Mouse (Mus musculus): Measurements from ENCODE around the gene Ginm1. TPM values are rescaled to one million over a fixed set of nuclear protein-coding genes. Genes with fewer than 3 reads are reported as not detected.
"Not testable (repeated sequence)": the region's sequence is repeated elsewhere in the genome, so short reads cannot be mapped to it uniquely, and the experiment has no call there.

The Ginm1 gene
- total RNA-seq, 2 experiments from 2014 or later: 56.9 to 65.3 TPM

GRCm38 (mm10) chr10:7802519-7803140 is 10.0 kb upstream of the Ginm1 start:
- DNase-seq: no peak

- no peak for DNase-seq
Measured at GRCm38 (mm10) chr10:7801258-7801657, 8.6 kb upstream of the Ginm1 start.

GRCm38 (mm10) chr10:7792254-7792750 is 322 bp downstream of the Ginm1 start:
- DNase-seq: no peak

- DNase-seq: no peak
Measured at GRCm38 (mm10) chr10:7787319-7787718, 5.3 kb downstream of the Ginm1 start.

- no peak for DNase-seq
Measured at GRCm38 (mm10) chr10:7781214-7781613, 11.4 kb downstream of the Ginm1 start.

- peak; percentile 90 for DNase-seq
Measured at GRCm38 (mm10) chr10:7780238-7781176, 12.1 kb downstream of the Ginm1 start.

- no peak for DNase-seq
Measured at GRCm38 (mm10) chr10:7779751-7780237, 12.8 kb downstream of the Ginm1 start.

- DNase-seq: no peak
Measured at GRCm38 (mm10) chr10:7778361-7778760, 14.3 kb downstream of the Ginm1 start.

- DNase-seq: no peak
Measured at GRCm38 (mm10) chr10:7775421-7775820, 17.2 kb downstream of the Ginm1 start.

- no peak for DNase-seq
Measured at GRCm38 (mm10) chr10:7772769-7773168, 19.9 kb downstream of the Ginm1 start.

- DNase-seq: no peak
Measured at GRCm38 (mm10) chr10:7772346-7772745, 20.3 kb downstream of the Ginm1 start.

GRCm38 (mm10) chr10:7757544-7757943 is 35.1 kb downstream of the Ginm1 start:
- no peak for DNase-seq

- no peak for DNase-seq
Measured at GRCm38 (mm10) chr10:7748752-7749151, 43.9 kb downstream of the Ginm1 start.

GRCm38 (mm10) chr10:7745528-7745927 is 47.1 kb downstream of the Ginm1 start:
- not testable (repeated sequence) for DNase-seq

- no peak for DNase-seq
Measured at GRCm38 (mm10) chr10:7737914-7738313, 54.7 kb downstream of the Ginm1 start.

GRCm38 (mm10) chr10:7737122-7737521 is 55.5 kb downstream of the Ginm1 start:
- no peak for DNase-seq

GRCm38 (mm10) chr10:7731582-7731981 is 61.0 kb downstream of the Ginm1 start:
- DNase-seq: no peak

GRCm38 (mm10) chr10:7727011-7727410 is 65.6 kb downstream of the Ginm1 start:
- no peak for DNase-seq

GRCm38 (mm10) chr10:7726501-7726812 is 66.2 kb downstream of the Ginm1 start:
- DNase-seq: no peak

GRCm38 (mm10) chr10:7725751-7726500 is 66.7 kb downstream of the Ginm1 start, which contains the start of gene Katna1:
Katna1 (plus strand) TSS chr10:7726000.
- DNase-seq: peak; percentile 96

Measured in heart, postnatal 4 days (tissue).